Mouse (Mus musculus): ENCODE measurements around the gene Umodl1. TPM values are rescaled to one million over a fixed set of nuclear protein-coding genes. Genes with fewer than 3 reads are reported as not detected.

The Umodl1 gene
- polyA plus RNA-seq, 1 experiment: 0.10 TPM

DNA sequence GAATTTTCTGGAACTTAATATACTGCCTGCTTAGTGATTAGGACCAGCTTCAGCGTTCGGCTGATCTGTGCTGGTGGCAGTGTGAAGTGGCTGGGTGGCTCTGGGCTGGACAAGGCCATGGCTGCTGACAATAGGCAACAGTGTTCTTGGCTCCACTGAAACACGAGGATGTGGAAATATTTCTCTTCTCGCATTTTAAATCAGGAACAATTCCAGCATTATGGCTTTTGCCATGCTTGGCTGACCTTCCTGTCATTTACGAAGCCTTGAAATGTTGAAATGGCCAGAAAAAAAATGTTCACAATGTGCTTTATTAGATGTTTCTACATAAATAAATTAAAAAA is 70.3 kb downstream of the Umodl1 start:
- TF ChIP-seq POLR2A (IDR thresholded peaks at IDR 0.05; ENCODE audit: borderline replicate concordance, extremely low read depth, insufficient read depth, insufficient read length, poor library complexity, severe bottlenecking): no peak
- TF ChIP-seq CTCF (IDR thresholded peaks at IDR 0.05; ENCODE audit: borderline replicate concordance, extremely low read depth, insufficient read depth, insufficient read length): no peak

DNA sequence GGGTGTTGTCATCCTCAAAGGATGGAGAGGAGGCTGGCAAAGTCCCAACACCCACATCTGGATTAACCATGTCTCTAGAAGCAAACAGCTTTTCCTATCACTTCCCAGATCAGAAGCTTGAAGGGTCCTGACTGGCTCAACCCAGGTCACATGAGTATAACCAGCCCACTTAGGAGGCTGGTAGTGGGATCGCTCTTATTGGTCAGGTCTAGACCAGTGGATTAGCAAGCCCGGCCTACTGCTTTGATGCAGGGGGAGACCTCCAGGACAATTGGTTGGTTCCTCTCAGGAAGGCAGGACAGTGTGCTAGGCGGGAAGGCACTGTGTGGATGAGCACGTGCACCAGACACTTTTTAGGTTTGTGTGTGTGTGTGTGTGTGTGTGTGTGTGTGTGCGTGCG is 72.5 kb downstream of the Umodl1 start:
- DNase-seq (ENCODE audit: low read depth): no peak
- no peak for TF ChIP-seq CTCF (IDR thresholded peaks at IDR 0.05; ENCODE audit: borderline replicate concordance, extremely low read depth, insufficient read depth, insufficient read length)

More for the DNA sequence above, 70.3 kb downstream of the Umodl1 start:
- no peak for DNase-seq (ENCODE audit: low read depth)

GRCm38 (mm10) chr17:31027723-31028122 is 73.3 kb downstream of the Umodl1 start:
- DNase-seq (ENCODE audit: low read depth): no peak

DNA sequence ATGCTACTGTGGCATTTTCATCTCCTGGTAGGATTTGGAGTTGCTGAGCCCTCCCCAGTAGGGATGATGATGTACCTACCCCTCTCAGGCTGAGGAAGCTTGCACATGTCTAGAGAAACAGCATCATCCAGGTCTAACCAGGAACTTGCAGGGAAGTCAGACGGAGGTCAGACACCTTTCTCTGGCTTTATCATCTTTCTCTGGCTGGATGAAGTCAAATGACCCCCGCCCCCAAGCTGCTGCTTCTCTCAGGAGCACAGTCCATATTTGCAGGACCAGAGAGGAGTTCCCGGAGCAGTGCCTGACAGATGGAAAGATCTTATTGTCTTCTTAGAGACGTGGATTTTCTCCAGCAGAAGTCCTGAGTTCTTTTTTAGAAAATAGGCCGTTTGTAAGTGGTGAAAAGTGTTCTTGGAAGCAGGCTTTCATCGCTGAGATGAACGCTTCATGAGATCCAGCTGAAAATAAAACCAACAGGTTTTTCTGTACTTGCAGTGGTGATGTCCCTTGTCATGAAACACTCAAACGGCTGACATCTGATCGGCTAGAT is 74.5 kb downstream of the Umodl1 start:
- TF ChIP-seq CTCF (IDR thresholded peaks at IDR 0.05; ENCODE audit: borderline replicate concordance, extremely low read depth, insufficient read depth, insufficient read length): no peak
- no peak for TF ChIP-seq POLR2A (IDR thresholded peaks at IDR 0.05; ENCODE audit: borderline replicate concordance, extremely low read depth, insufficient read depth, insufficient read length, poor library complexity, severe bottlenecking)
- no peak for DNase-seq (ENCODE audit: low read depth)

More at GRCm38 (mm10) chr17:31027723-31028122, 73.3 kb downstream of the Umodl1 start:
- TF ChIP-seq CTCF (IDR thresholded peaks at IDR 0.05; ENCODE audit: borderline replicate concordance, extremely low read depth, insufficient read depth, insufficient read length): no peak
- TF ChIP-seq POLR2A (IDR thresholded peaks at IDR 0.05; ENCODE audit: borderline replicate concordance, extremely low read depth, insufficient read depth, insufficient read length, poor library complexity, severe bottlenecking): no peak

DNA sequence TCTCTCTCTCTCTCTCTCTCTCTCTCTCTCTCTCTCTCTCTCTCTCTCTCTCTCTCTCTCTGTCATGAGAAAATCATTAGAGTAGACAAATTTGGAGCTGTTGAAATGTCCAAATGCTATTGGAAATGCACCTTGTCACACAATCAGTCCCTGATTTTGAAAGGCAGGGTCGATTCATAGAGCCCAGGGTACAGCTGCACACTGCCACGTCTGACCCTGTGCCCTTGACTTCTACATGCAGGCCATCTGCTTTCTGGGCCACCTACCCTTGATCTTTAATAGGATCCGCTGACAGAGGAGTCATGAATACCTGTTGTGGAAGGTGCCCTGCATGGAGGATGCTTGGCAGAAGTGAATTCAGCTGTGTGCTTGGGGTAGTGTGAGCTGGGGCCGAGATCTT is 75.0 kb downstream of the Umodl1 start:
- TF ChIP-seq POLR2A (IDR thresholded peaks at IDR 0.05; ENCODE audit: borderline replicate concordance, extremely low read depth, insufficient read depth, insufficient read length, poor library complexity, severe bottlenecking) (no peak), CTCF (IDR thresholded peaks at IDR 0.05; ENCODE audit: borderline replicate concordance, extremely low read depth, insufficient read depth, insufficient read length) (no peak)
- DNase-seq (ENCODE audit: low read depth): no peak

- no peak for DNase-seq (ENCODE audit: low read depth)
- TF ChIP-seq CTCF (IDR thresholded peaks at IDR 0.05; ENCODE audit: borderline replicate concordance, extremely low read depth, insufficient read depth, insufficient read length): no peak
- TF ChIP-seq POLR2A (IDR thresholded peaks at IDR 0.05; ENCODE audit: borderline replicate concordance, extremely low read depth, insufficient read depth, insufficient read length, poor library complexity, severe bottlenecking): no peak
Measured at GRCm38 (mm10) chr17:31032341-31032740, 77.9 kb downstream of the Umodl1 start.

DNA sequence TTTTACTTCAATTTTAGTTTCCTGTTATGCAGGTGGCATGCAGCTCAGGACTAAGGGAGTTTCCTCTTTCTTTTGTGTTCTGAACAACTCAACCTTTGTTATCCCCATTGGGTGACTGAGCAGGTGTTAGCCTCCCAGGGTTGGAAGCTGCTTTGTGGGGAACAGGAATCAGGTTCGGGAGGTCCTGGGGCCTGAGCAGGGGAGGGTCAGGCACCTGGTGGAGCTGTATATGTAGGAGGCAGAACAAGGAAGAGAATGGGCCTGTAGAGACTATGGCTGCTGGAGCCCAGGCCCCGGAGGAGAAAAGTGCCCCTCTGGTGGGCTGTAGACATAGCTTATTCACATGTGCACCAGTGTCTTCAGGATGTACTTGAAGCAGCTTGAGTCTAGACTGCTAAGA is 78.8 kb downstream of the Umodl1 start:
- no peak for DNase-seq (ENCODE audit: low read depth)
- TF ChIP-seq POLR2A (IDR thresholded peaks at IDR 0.05; ENCODE audit: borderline replicate concordance, extremely low read depth, insufficient read depth, insufficient read length, poor library complexity, severe bottlenecking): no peak
- no peak for TF ChIP-seq CTCF (IDR thresholded peaks at IDR 0.05; ENCODE audit: borderline replicate concordance, extremely low read depth, insufficient read depth, insufficient read length)

- TF ChIP-seq CTCF (IDR thresholded peaks at IDR 0.05; ENCODE audit: borderline replicate concordance, extremely low read depth, insufficient read depth, insufficient read length) (no peak), POLR2A (IDR thresholded peaks at IDR 0.05; ENCODE audit: borderline replicate concordance, extremely low read depth, insufficient read depth, insufficient read length, poor library complexity, severe bottlenecking) (no peak)
- peak; percentile 81 for DNase-seq (ENCODE audit: low read depth)
Measured at GRCm38 (mm10) chr17:31034165-31034564, 79.7 kb downstream of the Umodl1 start.

- no peak for TF ChIP-seq CTCF (IDR thresholded peaks at IDR 0.05; ENCODE audit: borderline replicate concordance, extremely low read depth, insufficient read depth, insufficient read length)
Measured at GRCm38 (mm10) chr17:31034674-31035356, 80.4 kb downstream of the Umodl1 start.

GRCm38 (mm10) chr17:31036168-31036876 is 81.9 kb downstream of the Umodl1 start:
- DNase-seq (ENCODE audit: low read depth): peak; percentile 67

More at GRCm38 (mm10) chr17:31034674-31035356, 80.4 kb downstream of the Umodl1 start:
- DNase-seq (ENCODE audit: low read depth): no peak

DNA sequence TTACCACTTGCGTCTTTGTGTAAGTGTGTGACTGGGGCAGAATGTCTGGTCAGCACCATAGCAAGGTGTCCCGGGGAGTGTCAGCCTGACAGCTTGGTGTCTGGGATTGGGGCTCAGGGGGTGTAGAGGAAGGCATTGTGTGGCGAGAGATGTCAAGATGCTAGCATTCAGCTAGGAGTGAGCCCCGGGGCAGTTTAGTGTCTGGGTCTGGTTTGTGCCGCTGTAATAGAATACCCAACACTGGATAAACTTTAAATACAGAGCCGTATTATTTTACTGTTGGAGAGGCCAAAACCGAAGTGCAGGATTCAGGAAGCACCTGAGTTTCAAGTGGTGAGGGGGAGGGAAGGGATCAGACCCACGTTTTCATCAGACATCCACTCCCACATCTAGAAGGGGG is 82.9 kb downstream of the Umodl1 start:
- TF ChIP-seq POLR2A (IDR thresholded peaks at IDR 0.05; ENCODE audit: borderline replicate concordance, extremely low read depth, insufficient read depth, insufficient read length, poor library complexity, severe bottlenecking): no peak
- TF ChIP-seq CTCF (IDR thresholded peaks at IDR 0.05; ENCODE audit: borderline replicate concordance, extremely low read depth, insufficient read depth, insufficient read length): no peak
- DNase-seq (ENCODE audit: low read depth): no peak

More at GRCm38 (mm10) chr17:31036168-31036876, 81.9 kb downstream of the Umodl1 start:
- TF ChIP-seq POLR2A (IDR thresholded peaks at IDR 0.05; ENCODE audit: borderline replicate concordance, extremely low read depth, insufficient read depth, insufficient read length, poor library complexity, severe bottlenecking): no peak

DNA sequence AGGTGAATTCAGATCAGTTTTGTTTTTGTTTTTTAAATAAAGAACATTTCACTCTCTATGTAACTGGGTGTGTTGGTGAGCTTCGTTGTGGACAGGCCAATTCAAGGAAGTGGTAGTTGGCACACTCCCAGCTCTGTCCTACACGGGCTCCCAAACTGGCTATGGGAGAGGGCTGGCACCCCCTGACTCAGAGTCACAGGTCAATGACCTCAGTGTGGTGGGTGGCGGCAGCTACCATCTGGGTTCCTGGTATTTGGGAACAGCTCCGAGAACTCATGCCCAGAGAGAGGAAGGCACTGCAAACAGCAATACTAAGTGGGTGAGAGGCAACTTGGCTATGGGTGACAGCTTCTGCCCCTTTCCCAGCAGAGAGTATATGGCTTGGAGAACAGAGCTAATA is 83.9 kb downstream of the Umodl1 start:
- no peak for DNase-seq (ENCODE audit: low read depth)
- TF ChIP-seq CTCF (IDR thresholded peaks at IDR 0.05; ENCODE audit: borderline replicate concordance, extremely low read depth, insufficient read depth, insufficient read length) (no peak), POLR2A (IDR thresholded peaks at IDR 0.05; ENCODE audit: borderline replicate concordance, extremely low read depth, insufficient read depth, insufficient read length, poor library complexity, severe bottlenecking) (no peak)
